ENCODE assay signal across 12 mouse cellular contexts in genomic region chr12:97978178-97978651, GRCm38 (mm10).
DNase-seq lines count a peak whose midpoint lies in the region; ATAC-seq lines count a peak whose summit lies in the region.
"Had no signal": no experiment of that assay in that cellular context is flagged by ENCODE, and none has a peak within 500 bp of the region (broad histone marks: within the 10 kb centered on the region; RNA-seq: fewer than 3 reads in every experiment).

No protein-coding gene starts in this region.

- no peaks in the 10 kb centered on the region for H3K9me3 ChIP-seq in embryonic facial prominence, embryonic 11.5 days (replicated peaks; ENCODE audit: control insufficient read depth, low read length)
- H3K9me3 ChIP-seq in embryonic facial prominence, embryonic 10.5 days: no peaks in the 10 kb centered on the region
- H3K9me3 ChIP-seq in forebrain, embryonic 12.5 days: no peaks in the 10 kb centered on the region
- no peaks in the 10 kb centered on the region for H3K9me3 ChIP-seq in midbrain, embryonic 14.5 days (ENCODE audit: control insufficient read depth, low read length)

- 69% methylated on average over 8 of the region's 8 CpGs for WGBS in embryonic facial prominence, embryonic 11.5 days
- 69% methylated on average over 8 of the region's 8 CpGs for WGBS in embryonic facial prominence, embryonic 10.5 days
- 30% methylated on average over 8 of the region's 8 CpGs for WGBS in forebrain, embryonic 12.5 days
- 29% methylated on average over 8 of the region's 8 CpGs for WGBS in midbrain, embryonic 14.5 days

- peak; percentile 9 for DNase-seq in embryonic facial prominence, embryonic 11.5 days (ENCODE audit: low spot score)
- no peak for DNase-seq in embryonic facial prominence, embryonic 10.5 days (ENCODE audit: low spot score)
- DNase-seq in brain, adult 2 months (ENCODE audit: low read depth, low spot score): peak; percentile 4
- peak; percentile 42 for DNase-seq in midbrain, embryonic 14.5 days
- no peak for DNase-seq in heart, postnatal 36 days
- no peak for DNase-seq in heart, adult 9 months (ENCODE audit: low spot score in 2 of 2)
- no peak for DNase-seq in lung, postnatal 36 days
- DNase-seq: embryo, embryonic 11 days; gastrocnemius, adult 2 months; liver; lung, embryonic 14.5 days had no signal

- H3K4me2 ChIP-seq in embryonic facial prominence, embryonic 11.5 days (ENCODE audit: low read depth, low read length): no peak overlapping the region
- no peak overlapping the region for H3K4me2 ChIP-seq in forebrain, embryonic 12.5 days
- 0 out of 2 replicates have a peak overlapping the region, but pooled peaks have one; percentile 9 for H3K4me2 ChIP-seq in midbrain, embryonic 14.5 days (ENCODE audit: low read length)
- H3K4me2 ChIP-seq: lung, embryonic 14.5 days had no signal

- no peak overlapping the region for H3K27ac ChIP-seq in embryonic facial prominence, embryonic 11.5 days (replicated peaks; ENCODE audit: low read depth, low read length)
- H3K27ac ChIP-seq in embryonic facial prominence, embryonic 10.5 days (replicated peaks): no peak overlapping the region
- peak overlapping the region; percentile 25; the same call in 1 of the 2 replicates for H3K27ac ChIP-seq in forebrain, embryonic 12.5 days
- no peak overlapping the region for H3K27ac ChIP-seq in midbrain, embryonic 14.5 days (replicated peaks; ENCODE audit: low read depth, low read length)
- H3K27ac ChIP-seq: gastrocnemius, adult 2 months had no signal

- no peaks in the 10 kb centered on the region for H3K27me3 ChIP-seq in embryonic facial prominence, embryonic 11.5 days (ENCODE audit: control insufficient read depth, insufficient read depth, low read length)
- no peaks in the 10 kb centered on the region for H3K27me3 ChIP-seq in embryonic facial prominence, embryonic 10.5 days (replicated peaks; ENCODE audit: low read depth, poor library complexity, severe bottlenecking)
- H3K27me3 ChIP-seq in forebrain, embryonic 12.5 days: no peaks in the 10 kb centered on the region
- no peaks in the 10 kb centered on the region for H3K27me3 ChIP-seq in midbrain, embryonic 14.5 days (ENCODE audit: control insufficient read depth, insufficient read depth, low read length)

- H3K9ac ChIP-seq in embryonic facial prominence, embryonic 11.5 days (replicated peaks; ENCODE audit: low read length): no peak overlapping the region
- H3K9ac ChIP-seq in forebrain, embryonic 12.5 days: no peak overlapping the region
- no peak overlapping the region for H3K9ac ChIP-seq in midbrain, embryonic 14.5 days (replicated peaks; ENCODE audit: low read length)
- H3K9ac ChIP-seq: lung, embryonic 14.5 days had no signal

- H3K4me1 ChIP-seq in embryonic facial prominence, embryonic 11.5 days (ENCODE audit: control insufficient read depth, insufficient read depth, low read length): no peaks in the 10 kb centered on the region
- peaks cover 4% of the 10 kb centered on the region; the same call in 1 of the 2 replicates for H3K4me1 ChIP-seq in embryonic facial prominence, embryonic 10.5 days
- peaks cover 14% of the 10 kb centered on the region for H3K4me1 ChIP-seq in forebrain, embryonic 12.5 days
- H3K4me1 ChIP-seq in midbrain, embryonic 14.5 days (ENCODE audit: control insufficient read depth, insufficient read depth, low read length): peaks cover 8% of the 10 kb centered on the region; the same call in 1 of the 2 replicates

- H3K4me3 ChIP-seq in embryonic facial prominence, embryonic 11.5 days (ENCODE audit: low read depth, low read length): no peak overlapping the region
- no peak overlapping the region for H3K4me3 ChIP-seq in embryonic facial prominence, embryonic 10.5 days
- H3K4me3 ChIP-seq in forebrain, embryonic 12.5 days (replicated peaks): no peak overlapping the region
- H3K4me3 ChIP-seq in midbrain, embryonic 14.5 days (replicated peaks; ENCODE audit: low read depth, low read length): no peak overlapping the region
- H3K4me3 ChIP-seq: gastrocnemius, adult 2 months had no signal

- H3K36me3 ChIP-seq in embryonic facial prominence, embryonic 11.5 days (replicated peaks; ENCODE audit: control insufficient read depth, insufficient read depth, low read depth, low read length): no peaks in the 10 kb centered on the region
- H3K36me3 ChIP-seq in embryonic facial prominence, embryonic 10.5 days (replicated peaks): no peaks in the 10 kb centered on the region
- no peaks in the 10 kb centered on the region for H3K36me3 ChIP-seq in forebrain, embryonic 12.5 days (replicated peaks)
- H3K36me3 ChIP-seq in midbrain, embryonic 14.5 days (ENCODE audit: control insufficient read depth, insufficient read depth, low read length): no peaks in the 10 kb centered on the region

- intact Hi-C loops in heart, postnatal 36 days (cut with DNase I): no loop called here

- no peak for ATAC-seq in embryonic facial prominence, embryonic 11.5 days (replicated peaks; ENCODE audit: insufficient number of reproducible peaks, low FRiP score, low TSS enrichment, low read depth)
- peak; percentile 74 for ATAC-seq in forebrain, embryonic 12.5 days (ENCODE audit: low FRiP score)
- peak; percentile 37; the same call in 1 of the 2 replicates for ATAC-seq in midbrain, embryonic 14.5 days (ENCODE audit: low FRiP score, low TSS enrichment)

Comparison
In these comparisons a context has a peak if more than half of its experiments do, and no peak if none do; other contexts are left out.
1. DNase-seq: peak in embryonic facial prominence, embryonic 11.5 days (single experiment), brain, adult 2 months (single experiment) and midbrain, embryonic 14.5 days (single experiment); none in embryonic facial prominence, embryonic 10.5 days (single experiment), heart, postnatal 36 days (0 of 2), heart, adult 9 months (0 of 2) and lung, postnatal 36 days (single experiment).